Mouse (Mus musculus) layer of hippocampus, postnatal 36 days (tissue): ENCODE data around the gene H2-DMa. TPM values are rescaled to one million over a fixed set of nuclear protein-coding genes. Genes with fewer than 3 reads are reported as not detected.

Experiments
- DNase-seq, 2 experiments: peaks; one replicate each; pipeline ENCODE4 v3.0.0; 2022
- total RNA-seq, 2 experiments: library from RNA; stranded (reverse); gene quantifications; 2 replicates each; pipeline ENCODE4 v1.2.3; 2021

The H2-DMa gene
- total RNA-seq, 2 experiments from 2014 or later, result 26.7 to 31.7 TPM

DNA sequence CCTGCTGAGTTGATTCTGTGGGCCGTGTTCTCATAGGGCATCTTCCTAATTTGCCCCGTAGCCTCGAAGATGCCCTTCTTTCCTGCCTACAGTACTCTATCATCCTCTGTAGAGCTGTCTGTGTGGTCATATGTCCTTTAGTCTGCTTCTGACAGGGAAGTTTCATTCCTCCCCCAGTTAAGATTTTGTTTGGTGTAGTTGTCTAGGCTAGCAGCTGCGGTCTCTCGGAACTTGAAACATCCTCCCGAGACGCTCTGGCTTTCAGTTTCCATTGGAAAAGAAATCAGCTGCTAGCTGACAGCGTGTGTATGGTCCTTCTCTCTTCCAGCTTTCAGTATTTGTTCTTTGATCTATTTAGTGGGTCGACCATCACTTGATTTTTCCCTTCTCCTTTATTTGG lies 14.5 kb upstream of the H2-DMa start:
- DNase-seq, result no peak

DNA sequence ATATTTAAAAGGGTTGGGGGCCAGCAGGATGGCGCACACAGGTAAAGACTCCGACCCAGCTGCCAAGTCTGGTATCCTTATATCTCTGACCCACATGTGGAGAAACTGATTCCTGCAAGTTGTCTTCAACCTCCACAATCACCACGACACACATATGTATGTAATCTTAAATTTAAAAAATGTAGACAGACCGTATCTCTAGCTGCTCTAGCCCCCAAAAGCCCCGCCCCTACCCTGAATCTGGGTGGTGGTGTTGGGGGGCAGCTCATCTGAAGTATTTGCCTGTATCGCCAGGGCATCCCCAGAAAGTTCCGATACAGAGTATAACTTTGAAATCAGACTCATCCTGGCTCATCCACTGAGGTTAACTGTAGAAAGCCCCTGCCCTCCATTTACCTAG lies 12.8 kb upstream of the H2-DMa start:
- DNase-seq, result no peak

DNA sequence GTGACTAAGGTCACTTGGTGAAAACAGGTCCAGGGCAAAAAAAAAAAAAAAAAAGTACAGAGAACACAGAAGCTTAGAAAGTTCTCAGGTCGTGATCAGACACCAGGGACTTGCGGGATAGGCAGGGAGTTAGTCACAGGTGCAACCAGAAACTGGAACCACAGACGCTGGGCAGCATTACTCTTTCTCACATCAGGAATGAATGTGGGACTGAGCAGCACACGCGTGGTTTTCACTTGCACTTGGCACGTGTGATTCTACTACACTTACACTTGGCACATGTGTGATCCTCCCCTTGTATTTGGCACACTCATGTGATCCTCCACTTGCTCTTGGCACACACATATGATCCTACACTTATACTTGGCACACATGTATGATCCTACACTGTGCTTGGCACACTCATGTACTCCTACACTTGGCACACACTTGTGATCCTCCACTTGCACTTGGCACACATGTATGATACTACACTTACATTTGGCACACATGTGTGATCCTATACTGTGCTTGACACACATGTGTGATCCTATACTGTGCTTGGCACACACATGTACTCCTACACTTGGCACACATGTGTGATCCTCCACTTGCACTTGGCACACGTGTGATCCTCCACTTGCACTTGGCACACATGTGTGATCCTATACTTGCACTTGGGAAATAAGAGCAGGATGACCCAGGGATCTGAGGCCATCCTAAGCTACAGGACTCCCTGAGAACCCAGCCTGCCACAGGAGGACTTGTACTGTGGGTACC lies 12.1 kb upstream of the H2-DMa start:
- no peak for DNase-seq

DNA sequence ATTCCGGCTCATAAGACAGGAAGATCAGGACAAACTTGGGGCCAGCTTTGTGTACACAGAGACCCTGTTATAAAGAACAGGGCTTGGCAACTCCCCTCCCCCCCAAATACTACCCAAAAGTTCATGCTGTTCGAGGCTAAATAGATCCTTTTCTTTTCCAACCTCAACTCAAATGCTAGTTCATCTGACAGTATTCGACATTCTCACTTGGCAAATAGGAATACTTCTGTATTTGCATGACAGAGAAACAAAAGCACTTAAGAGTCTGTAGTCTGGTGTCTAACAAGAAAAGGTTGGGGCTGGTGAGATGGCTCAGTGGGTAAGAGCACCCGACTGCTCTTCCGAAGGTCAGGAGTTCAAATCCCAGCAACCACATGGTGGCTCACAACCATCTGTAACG lies 10.9 kb upstream of the H2-DMa start:
- DNase-seq, result no peak

DNA sequence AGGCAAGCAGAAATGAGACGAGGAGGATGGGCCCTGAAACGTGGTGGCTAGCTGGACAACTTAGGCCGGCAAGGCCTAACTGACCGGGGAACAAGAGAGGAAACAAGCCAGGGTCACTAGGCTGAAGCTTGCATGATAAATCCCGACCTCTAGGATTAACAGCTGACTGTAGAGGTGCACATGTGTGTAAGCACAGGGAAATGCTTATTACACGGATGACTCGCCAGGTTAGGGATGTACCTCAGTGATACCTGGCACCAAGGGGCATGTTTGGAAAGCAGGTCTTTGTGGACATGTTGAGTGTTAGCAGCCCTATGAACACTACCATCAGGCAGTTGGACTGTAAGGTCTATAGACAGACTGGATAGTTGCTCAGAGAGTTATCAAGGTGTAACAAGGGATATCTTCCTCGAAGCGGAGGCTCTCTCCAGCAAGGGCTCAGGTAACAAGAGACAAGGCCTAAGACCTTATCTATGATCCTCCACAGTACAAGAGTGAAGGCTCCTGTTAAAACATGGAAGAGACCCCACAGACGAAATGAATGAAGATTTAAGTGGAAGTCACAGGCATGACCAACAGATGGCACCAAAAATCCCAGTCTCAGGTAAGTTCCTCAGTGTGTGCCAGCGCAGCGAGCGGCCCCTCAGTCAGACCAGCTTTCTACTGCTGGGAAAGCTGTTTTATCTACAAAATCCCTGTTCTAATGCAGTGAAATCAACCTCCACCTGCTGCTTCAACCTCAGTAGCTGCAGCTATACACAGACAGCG lies 10.1 kb upstream of the H2-DMa start:
- no peak for DNase-seq

DNA sequence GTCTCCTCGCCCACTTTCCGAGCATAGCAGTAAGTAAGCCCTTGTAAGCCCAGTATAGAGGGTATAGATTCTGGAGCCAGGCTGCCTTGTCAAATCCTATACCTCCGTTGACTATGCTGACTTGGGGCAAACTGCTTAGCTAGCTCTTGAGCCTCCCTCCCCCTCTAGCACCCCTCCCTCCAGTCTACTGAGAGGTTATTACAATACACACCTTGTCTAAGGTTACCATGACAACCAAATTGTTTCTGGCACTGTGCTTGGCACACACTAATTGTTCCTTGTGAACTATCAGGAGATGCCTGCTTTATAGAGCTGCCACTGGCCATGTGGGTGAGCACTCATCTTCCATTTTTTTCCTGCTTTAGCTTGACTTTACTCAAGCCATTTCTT lies 9.5 kb upstream of the H2-DMa start:
- no peak for DNase-seq

DNA sequence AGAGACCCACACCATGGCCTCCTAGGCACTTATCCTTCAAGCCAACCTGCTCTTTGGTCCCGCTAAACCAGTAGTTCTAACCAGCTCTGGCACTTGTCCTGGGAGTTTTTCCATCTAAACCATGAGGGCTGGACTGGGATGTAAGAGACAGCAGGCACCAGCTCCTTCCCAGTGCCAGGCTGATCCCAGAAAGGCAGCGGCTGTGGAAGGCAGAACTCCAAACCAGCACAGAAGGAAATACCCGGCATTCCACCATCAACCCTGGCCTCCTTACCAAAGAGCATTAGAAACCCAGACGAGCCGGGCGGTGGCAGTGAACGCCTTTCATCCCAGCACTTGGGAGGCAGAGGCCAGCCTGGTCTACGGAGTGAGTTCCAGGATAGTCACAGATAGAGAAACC lies 9.0 kb upstream of the H2-DMa start:
- no peak for DNase-seq

DNA sequence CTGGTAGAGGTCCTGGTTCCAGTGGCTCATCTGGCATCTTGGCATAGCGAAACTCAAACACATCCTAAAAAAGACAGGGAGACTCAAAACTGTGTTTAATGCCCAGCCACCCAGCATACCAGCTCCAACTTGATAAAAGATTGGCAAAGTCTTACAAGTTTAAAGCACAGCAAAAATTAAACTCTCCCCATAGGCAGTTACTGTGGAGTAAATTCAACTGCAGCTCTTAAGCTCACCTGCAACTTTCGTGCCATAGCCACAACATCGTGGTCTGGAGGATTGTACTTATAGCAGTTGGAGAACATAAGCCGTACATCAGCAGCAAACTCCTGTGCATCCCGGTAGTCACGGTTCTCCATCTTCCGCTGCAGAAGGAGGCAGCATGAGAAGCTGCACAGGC lies 5.2 kb upstream of the H2-DMa start:
- no peak for DNase-seq

DNA sequence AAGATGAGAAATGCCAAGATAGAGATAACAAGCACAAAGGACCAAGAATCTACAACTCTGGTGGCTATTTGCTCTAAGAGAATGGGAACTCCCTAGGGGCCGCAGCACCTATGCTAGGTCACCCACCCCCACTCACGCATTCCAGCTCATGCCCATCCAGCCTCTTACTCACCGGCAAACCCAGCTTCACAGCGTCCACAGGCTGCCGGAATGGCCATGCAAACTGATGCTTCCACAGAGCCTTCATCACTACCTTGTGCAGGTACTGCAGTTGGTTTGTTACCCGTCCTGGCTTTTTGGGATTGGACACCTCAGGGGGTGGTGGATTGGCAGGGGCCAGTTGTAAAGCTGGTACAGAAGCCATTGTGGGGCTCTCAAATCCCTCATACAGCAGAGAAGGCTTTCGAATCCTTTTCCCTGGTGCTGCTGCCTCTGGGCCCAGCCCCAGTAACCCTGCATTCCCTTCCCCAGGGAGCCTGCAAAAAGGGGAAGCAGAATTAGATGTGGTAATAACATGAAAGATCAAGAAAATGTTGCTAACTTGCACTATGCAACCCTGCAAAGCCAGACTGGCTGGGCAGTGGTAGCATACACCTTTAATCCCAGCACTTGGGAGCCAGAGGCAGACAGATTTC lies 2.5 kb upstream of the H2-DMa start:
- DNase-seq, result no peak

DNA sequence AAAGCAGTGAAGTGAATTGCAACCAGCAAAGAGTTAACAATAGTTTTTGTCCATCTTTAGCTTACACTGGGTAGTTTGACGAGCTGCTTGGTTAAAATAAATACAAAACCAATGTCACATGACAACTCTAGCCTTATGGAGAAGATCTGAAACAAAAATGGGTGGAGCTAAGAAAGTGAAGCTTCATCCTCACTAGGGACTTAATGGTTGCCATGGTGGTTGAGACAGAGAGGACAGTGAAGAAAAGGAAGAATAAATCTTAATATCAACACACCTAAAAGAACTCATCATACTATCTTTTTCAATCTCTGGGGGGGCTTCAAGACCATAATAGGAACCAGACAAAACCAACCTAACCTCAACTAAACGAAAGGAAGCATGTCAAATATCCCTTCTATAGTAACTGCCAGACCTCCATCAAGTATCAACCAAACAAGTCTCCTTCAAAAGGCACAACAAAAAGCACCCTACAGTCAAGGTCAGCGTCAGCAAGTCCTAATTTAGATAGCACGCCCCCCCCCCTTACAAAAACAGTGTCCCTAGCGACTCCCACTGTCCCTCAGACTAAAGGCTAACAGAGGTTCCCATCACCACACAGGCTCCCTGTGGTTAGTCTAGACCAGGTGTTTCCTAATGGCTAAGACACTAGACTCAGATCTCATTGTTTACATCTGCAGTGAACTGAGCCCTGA lies 1.8 kb upstream of the H2-DMa start:
- no peak for DNase-seq

DNA sequence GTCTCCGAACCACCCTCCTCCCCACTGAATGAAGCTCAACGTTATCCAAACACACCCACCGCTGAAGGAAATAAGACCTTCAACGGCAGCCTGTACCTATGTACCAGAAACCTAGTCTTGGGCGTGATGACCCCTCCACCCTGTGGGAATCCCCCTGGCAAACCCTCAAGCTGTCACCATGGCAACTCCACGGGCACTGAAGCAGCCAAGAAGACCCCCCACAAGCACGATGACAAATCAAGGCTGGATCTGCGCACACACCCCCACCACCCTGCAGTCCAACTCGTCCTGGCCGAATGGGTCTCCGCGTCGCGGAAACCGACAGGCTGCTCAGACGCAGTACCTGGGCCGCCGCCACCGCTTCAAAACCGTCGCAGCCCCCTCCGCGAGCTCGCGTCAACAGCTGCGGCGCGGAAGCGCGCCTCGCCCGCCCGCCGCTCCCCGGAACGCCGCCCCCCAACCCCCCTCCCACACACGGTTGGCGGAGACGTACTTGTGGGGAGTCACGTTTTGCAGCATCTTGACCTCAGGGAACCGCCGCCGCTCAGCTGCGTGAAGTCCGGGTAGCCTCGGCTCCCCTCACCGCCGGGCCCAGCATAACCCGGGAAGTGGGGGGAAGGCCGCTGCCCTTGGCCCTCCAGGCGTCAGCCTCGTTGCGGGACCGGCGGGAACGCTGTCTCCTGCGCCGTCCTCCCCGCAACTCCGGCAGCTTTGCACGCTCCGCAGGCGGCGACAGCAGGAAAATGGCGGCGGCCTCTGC lies 1.0 kb upstream of the H2-DMa start:
- DNase-seq, result no peak

DNA sequence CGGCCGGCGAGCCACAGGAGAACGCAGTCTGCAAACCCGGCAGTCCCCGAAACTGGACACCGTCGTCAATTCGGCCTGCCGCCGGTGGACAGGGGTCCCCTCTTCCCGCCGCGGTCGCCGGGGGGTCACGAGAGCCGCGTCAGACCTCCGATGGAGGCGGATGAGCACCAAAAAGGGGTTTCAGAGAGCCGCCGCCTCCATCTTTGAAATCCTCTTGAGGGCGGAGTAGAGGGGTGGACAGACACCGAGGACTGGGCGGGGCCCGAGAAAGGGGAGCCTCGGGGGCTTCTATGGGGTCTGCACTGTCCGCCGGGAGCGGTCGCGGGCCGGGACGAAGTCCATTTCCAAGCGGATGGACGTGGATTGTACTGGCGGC lies 480 bp upstream of the H2-DMa start:
- DNase-seq, result no peak

DNA sequence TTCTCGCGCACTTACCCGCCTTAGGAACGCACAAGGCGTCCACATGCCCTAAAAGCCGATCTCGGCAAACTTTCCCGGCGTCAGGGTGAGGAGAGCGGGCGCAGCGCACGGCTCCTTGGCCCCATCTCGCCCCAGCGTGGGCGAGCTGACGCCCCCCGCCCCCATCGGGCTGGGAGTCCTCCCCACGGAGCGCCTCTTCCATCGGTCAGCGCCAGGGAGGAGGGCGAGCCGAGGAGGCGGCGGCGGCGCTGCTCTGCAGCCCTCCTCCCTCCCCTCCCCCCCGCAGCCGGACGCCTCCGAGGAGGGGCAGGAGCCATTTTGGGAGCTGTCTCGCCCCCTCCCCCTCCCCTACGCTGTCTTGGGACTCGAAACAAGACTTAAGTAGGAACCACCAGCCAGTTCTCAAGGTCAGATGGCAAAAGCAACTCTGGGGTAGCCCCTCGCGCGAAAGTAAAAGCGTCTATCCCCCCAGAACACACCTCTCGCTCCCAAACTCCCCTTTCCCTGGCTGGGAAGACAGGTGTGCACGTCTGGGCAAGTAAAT lies 911 bp downstream of the H2-DMa start:
- peak; percentile 83 for DNase-seq

DNA sequence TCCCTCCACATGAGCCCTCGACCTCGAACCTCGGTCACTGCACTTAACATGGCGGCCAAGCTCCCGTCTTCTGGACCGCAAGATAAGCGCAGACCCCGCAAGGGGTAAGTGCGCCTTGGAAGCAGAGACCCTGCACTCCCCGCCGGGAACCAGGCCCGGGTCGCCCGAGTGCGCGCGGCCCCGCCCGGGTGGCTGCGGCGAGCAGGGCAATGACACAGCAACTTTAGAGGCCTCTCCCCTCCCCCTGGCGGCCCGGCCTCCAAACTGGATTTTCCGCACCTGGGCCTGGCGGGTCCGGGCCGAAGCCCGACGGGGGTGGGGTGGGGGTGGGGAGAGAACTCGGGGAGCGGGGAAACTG lies 1.5 kb downstream of the H2-DMa start:
- DNase-seq, result peak; percentile 70 to 81

DNA sequence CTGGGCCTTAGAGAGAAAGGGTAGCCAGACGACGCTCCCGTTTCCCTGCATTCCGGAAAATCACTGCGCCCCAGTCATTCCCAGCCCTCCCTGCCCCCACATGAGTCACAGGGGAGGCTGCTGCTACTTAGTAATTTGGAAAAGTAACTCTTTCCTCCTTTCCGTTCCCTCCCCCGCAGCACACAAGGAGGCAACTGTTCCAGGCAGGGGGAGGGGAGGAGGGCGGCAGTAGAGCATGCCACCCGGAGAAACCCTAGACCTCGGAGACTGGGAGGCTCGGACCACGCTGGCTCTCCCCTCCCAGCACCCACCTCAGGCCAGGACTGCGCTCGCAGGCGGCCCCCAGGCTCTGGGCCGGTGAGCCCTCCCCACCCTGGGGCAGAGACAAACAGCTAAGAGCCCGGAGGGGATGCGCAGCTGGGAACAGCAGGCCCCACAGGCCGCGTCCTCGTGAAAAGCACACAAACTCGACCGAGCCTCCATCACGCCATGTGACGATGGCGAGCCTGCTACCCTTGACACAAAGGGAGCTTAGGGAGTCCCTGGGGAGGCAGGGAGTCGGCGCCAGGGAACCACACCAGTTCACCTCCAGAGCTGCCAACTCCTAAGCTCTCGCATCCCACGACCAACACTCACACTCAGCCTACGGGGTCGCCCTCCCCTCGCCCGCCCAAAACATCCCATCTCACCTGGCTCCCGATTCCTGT lies 2.0 kb downstream of the H2-DMa start:
- DNase-seq, result peak; percentile 89 to 90

DNA sequence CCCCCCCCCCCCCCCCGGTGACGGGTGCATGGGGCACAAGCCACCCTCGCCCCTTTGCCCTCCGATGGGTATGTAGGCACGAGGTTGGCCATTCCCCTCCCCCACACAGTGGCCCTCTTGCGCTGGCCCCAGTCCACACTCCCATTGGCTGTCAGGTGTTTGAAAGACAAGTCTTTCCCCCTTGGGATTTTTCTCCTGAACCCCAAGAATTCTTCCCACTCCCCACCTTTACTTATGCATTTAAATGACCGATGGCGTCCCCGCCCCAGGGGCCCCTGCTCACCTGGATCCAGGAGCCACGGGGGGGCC lies 2.5 kb downstream of the H2-DMa start:
- no peak for DNase-seq

DNA sequence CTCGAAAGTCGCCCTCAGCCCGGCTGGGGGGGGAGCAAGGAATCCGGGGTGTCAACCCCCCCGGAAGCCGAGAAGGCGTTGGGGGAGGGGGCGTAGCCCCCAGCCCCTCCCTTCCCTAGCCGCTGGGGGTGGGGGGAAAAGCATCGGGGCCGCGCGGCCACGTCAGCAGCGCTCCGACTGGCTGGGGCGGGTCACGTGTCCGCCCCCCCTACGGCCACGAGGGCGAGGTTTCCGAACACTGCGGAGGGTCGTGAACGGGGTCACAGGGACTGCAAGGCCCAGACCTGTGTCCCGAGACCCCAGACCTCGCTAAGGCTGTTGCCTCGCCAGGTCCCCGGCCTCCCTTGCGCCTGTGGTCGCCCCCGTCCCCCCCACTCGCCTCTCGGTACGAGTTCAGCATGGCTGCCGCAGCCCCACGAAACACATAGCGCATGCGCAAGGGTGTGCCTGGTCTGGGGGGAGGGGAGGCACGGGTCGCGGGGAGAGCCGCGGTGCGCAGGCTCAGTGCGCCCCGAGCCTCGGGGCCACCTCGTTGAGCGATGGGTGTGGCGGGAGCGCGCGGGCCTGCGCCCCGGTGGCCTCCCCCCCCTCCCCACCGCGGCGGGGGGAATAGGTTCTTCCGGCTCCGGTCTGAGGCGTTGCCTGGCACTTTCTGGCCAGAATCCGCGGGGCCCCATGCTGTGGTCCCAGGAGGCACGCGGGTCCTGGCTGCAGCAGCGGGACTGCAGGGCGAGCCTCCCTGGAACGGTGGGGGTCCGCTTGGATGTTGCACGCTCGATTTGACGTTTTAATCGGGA lies 3.0 kb downstream of the H2-DMa start, which contains the start of gene Brd2:
Brd2 (minus strand) TSS at position 447 of the 797 bp plus-strand sequence.
- DNase-seq, result peak; percentile 97 to 99

DNA sequence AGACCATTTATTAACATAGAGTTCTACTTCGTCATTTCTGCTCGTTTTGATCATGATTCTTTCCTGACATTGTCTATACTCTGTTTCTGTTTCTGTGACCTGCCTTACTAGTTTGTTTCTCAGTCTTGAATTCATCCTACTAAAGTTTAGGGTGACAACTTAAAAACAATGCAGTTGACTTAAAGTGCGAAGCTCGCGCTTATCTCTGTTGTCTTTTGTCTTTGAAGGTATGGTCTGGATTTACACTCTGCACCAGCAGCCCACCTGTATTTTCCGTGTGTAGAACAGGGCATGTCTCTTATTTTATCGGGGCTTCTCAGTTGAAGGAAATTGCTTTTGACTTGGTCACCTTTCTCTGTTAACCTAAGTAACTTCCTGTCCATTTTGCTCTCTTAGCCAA lies 3.8 kb downstream of the H2-DMa start:
- no peak for DNase-seq

DNA sequence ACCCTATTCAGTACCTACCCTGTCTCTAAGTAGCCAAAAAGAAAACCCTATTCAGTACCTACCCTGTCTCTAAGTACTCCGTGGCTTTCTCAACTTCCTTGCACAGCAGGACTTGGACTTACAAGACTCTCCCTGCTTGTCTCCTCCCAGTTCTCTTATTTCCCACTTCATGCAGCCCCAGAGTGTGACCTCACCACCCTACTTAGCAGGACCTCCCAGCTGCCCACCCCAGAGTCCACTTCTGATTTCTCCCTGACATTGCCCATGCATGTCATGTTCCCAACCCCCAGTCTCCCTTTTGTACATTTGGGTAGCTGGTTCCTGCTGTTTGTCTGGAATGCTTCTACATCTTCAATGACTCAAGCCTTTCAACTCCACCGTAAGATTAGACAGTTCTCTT lies 4.2 kb downstream of the H2-DMa start:
- no peak for DNase-seq

DNA sequence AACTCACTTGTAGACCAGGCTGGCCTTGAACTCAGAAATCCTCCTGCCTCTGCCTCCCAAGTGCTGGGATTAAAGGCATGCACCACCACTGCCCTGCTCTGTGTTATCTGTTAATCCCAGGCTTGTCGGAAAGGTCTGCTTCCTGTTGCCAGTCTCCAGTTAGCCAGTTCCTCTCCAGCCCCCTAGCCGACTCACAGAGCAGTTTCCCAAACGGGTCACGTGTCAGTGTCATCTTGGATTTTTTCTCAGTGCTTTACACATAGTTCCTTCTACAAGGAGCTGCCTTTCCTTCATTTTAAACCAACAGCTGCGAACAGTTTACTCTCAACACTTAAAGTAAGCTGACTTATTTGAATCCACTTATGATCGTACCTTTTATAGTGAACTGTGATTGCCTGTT lies 5.3 kb downstream of the H2-DMa start:
- DNase-seq, result no peak
